Mouse (Mus musculus) kidney, adult 2 months (tissue): ENCODE measurements around the gene Cdyl2.

Experiments
- CTCF ChIP-seq: fragments of 200-500 bp; conservative IDR thresholded peaks from 2 replicates; pipeline ENCODE4 v1.5.1; 2011; ENCODE audit warnings: low read depth, mild to moderate bottlenecking, control low read depth, low read length, moderate library complexity, mixed read lengths; ENCODE audit not compliant: insufficient read depth, insufficient read length
- POLR2A ChIP-seq: fragments of 200-500 bp; IDR thresholded peaks from one replicate; pipeline ENCODE4 v1.6.1; 2011; ENCODE audit warnings: low read depth, low read length, control low read depth

- TF ChIP-seq POLR2A (no peak), CTCF (no peak)
Observed at GRCm38 (mm10) chr8:116614901-116615300, 117.9 kb downstream of the Cdyl2 start.
